Mouse (Mus musculus): ENCODE measurements at regions not wholly inside any gene's neighbourhood (a gene's known extent, or its start where the extent isn't known, plus 50 kb on each side); places are given as distances from the start of the nearest gene placed in this dataset.
A peak's percentile ranks its signal among the peaks of the same experiment; 100 is the strongest.

DNA sequence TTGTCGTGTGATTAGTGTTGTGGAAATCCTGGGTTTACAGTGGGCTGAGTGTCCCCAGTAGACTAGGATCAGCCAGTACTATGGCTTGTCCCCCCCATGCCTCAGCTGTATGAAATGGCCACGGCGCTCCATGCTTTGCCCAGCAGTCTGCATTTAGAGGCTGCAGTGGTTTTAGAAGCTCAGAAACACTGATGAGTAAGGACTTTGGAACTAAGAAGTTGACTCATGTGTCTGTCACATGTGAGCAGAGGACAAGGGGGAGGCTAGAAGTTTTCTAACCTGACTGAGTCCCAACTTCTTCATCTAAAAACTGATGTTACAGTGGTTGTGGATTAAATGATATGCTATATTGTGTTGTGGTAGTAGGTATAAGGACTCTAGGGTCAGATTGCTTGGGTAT, 371.5 kb downstream of the Bckdhb start:
- H3K9me3 ChIP-seq (replicated peaks; ENCODE audit: low read length): no peaks in the 10 kb centered on the region
- H3K4me3 ChIP-seq (replicated peaks in 1 of 3; ENCODE audit: low read depth in 2 of 3, low read length in 2 of 3, poor library complexity in 1 of 3): no peak overlapping the region
- no peak for TF ChIP-seq RCOR1 (conservative IDR thresholded peaks at IDR 0.05; ENCODE audit: low read depth, low read length)
- TF ChIP-seq JUN (IDR thresholded peaks at IDR 0.05; ENCODE audit: insufficient read depth, low read depth, low read length): no peak
- no peak for TF ChIP-seq POLR2AphosphoS2 (IDR thresholded peaks at IDR 0.05; ENCODE audit: low read depth, low read length)
- TF ChIP-seq MAX (IDR thresholded peaks at IDR 0.05; ENCODE audit: low read length): no peak
- TF ChIP-seq NRF1 (IDR thresholded peaks at IDR 0.05; ENCODE audit: low read depth, low read length): no peak
- no peak for TF ChIP-seq ZMIZ1 (IDR thresholded peaks at IDR 0.05; ENCODE audit: low read depth, low read length)
- TF ChIP-seq TCF12 (IDR thresholded peaks at IDR 0.05; ENCODE audit: low read depth, low read length): no peak
- no peak for TF ChIP-seq MXI1 (IDR thresholded peaks at IDR 0.05; ENCODE audit: low read depth, low read length)
- no peak for TF ChIP-seq TBP (conservative IDR thresholded peaks at IDR 0.05; ENCODE audit: low read depth, low read length)
- TF ChIP-seq HCFC1 (IDR thresholded peaks at IDR 0.05; ENCODE audit: low read depth, low read length): no peak
- no peak for TF ChIP-seq RAD21 (IDR thresholded peaks at IDR 0.05; ENCODE audit: low read depth, low read length)
- TF ChIP-seq ZC3H11A (IDR thresholded peaks at IDR 0.05; ENCODE audit: low read depth, low read length): no peak
- no peak for TF ChIP-seq IRF4 (IDR thresholded peaks at IDR 0.05; ENCODE audit: low read depth, low read length)
- TF ChIP-seq E2F4 (IDR thresholded peaks at IDR 0.05; ENCODE audit: insufficient replicate concordance, low read depth, low read length): no peak
- TF ChIP-seq GABPA (IDR thresholded peaks at IDR 0.05; ENCODE audit: insufficient replicate concordance, low read depth, low read length): no peak
- TF ChIP-seq KAT2A (IDR thresholded peaks at IDR 0.05; ENCODE audit: insufficient replicate concordance, low read length): no peak
- no peaks in the 10 kb centered on the region for H3K4me1 ChIP-seq (ENCODE audit: control insufficient read depth in 1 of 2, insufficient read depth in 2 of 2)
- H3K36me3 ChIP-seq (replicated peaks in 1 of 2; ENCODE audit: control insufficient read depth in 1 of 2, insufficient read depth in 1 of 2, low read length in 1 of 2): no peaks in the 10 kb centered on the region
- dilution Hi-C loops (cut with MboI; ENCODE audit: extremely low pct_ligation_motif_present, extremely low pct_unique_long_range_greater_than_20kb, low sequenced_read_pairs) (no loop called here), in situ Hi-C loops (cut with MboI; ENCODE audit: low pct_ligation_motif_present, low pct_unique_long_range_greater_than_20kb, low sequenced_read_pairs) (no loop called here)
- H3K9ac ChIP-seq (ENCODE audit: insufficient read depth, low read depth): no peak overlapping the region
- no peak overlapping the region for H3K27ac ChIP-seq (ENCODE audit: insufficient read depth, low read depth)
- DNase-seq (ENCODE audit: extremely low read depth): no peak
- H3K79me2 ChIP-seq (replicated peaks; ENCODE audit: control insufficient read depth, extremely low read depth, insufficient read depth, poor library complexity, severe bottlenecking): no peaks in the 10 kb centered on the region
- no peak overlapping the region for H3K4me2 ChIP-seq (ENCODE audit: insufficient read depth, low read depth, poor library complexity, severe bottlenecking)
- H3K27me3 ChIP-seq (replicated peaks): no peaks in the 10 kb centered on the region

DNA sequence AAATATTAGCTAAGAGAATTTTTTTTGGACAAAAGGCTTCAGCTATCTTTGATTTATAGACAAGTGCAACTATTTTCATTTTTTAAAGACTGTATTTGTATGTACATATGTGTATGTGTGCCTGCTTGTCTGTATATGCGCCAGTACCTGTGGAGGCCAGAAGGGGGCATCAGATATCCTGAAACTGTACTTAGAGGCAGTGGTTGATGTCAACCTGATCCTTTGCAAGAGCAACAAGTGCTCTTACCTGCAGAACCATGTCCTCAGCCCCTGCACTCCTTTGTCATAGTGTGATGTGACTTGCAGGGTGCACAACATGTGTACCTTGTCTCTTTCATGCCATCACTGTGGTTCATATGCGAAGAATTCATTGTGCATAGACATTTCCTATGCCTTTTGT, 379.5 kb downstream of the Bckdhb start:
- no peak overlapping the region for H3K27ac ChIP-seq (ENCODE audit: insufficient read depth, low read depth)
- in situ Hi-C loops (cut with MboI; ENCODE audit: low pct_ligation_motif_present, low pct_unique_long_range_greater_than_20kb, low sequenced_read_pairs): no loop called here
- H3K4me1 ChIP-seq (ENCODE audit: control insufficient read depth in 1 of 2, insufficient read depth in 2 of 2): no peaks in the 10 kb centered on the region
- H3K36me3 ChIP-seq (replicated peaks in 1 of 2; ENCODE audit: control insufficient read depth in 1 of 2, insufficient read depth in 1 of 2, low read length in 1 of 2): no peaks in the 10 kb centered on the region
- peak; percentile 27 for DNase-seq (ENCODE audit: extremely low read depth)
- H3K4me2 ChIP-seq (ENCODE audit: insufficient read depth, low read depth, poor library complexity, severe bottlenecking): no peak overlapping the region
- no peak overlapping the region for H3K9ac ChIP-seq (ENCODE audit: insufficient read depth, low read depth)
- TF ChIP-seq UBTF (IDR thresholded peaks at IDR 0.05; ENCODE audit: low read depth, low read length): no peak
- TF ChIP-seq CHD1 (IDR thresholded peaks at IDR 0.05; ENCODE audit: low read depth, low read length): no peak
- TF ChIP-seq BHLHE40 (IDR thresholded peaks at IDR 0.05; ENCODE audit: low read depth, low read length): no peak
- TF ChIP-seq ZC3H11A (IDR thresholded peaks at IDR 0.05; ENCODE audit: low read depth, low read length): no peak
- no peak for TF ChIP-seq POLR2A (IDR thresholded peaks at IDR 0.05; ENCODE audit: low read depth, low read length)
- peak in 1 of 2 experiments; percentile 51; a peak in 3 of 4 replicates for TF ChIP-seq CTCF (conservative IDR thresholded peaks at IDR 0.05 in 1 of 2, IDR thresholded peaks at IDR 0.05 in 1 of 2; ENCODE audit: low read depth in 2 of 2, low read length in 2 of 2)
- no peak for TF ChIP-seq SIN3A (IDR thresholded peaks at IDR 0.05; ENCODE audit: low read length)
- TF ChIP-seq RAD21 (IDR thresholded peaks at IDR 0.05; ENCODE audit: low read depth, low read length): peak; percentile 31
- no peak for TF ChIP-seq POLR2AphosphoS2 (IDR thresholded peaks at IDR 0.05; ENCODE audit: low read depth, low read length)
- TF ChIP-seq EP300 (IDR thresholded peaks at IDR 0.05; ENCODE audit: low read length): no peak
- no peak for TF ChIP-seq NELFE (IDR thresholded peaks at IDR 0.05; ENCODE audit: low read depth, low read length)
- TF ChIP-seq MAFK (IDR thresholded peaks at IDR 0.05; ENCODE audit: insufficient replicate concordance, low read length): no peak
- TF ChIP-seq TCF12 (IDR thresholded peaks at IDR 0.05; ENCODE audit: low read depth, low read length): no peak
- TF ChIP-seq ZNF384 (IDR thresholded peaks at IDR 0.05; ENCODE audit: low read depth, low read length): no peak
- TF ChIP-seq ELF1 (IDR thresholded peaks at IDR 0.05; ENCODE audit: low read depth, low read length): no peak
- peak; percentile 30 for TF ChIP-seq SMC3 (IDR thresholded peaks at IDR 0.05; ENCODE audit: low read depth, low read length)
- TF ChIP-seq HCFC1 (IDR thresholded peaks at IDR 0.05; ENCODE audit: low read depth, low read length): no peak
- TF ChIP-seq USF2 (conservative IDR thresholded peaks at IDR 0.05; ENCODE audit: low read depth, low read length): no peak
- TF ChIP-seq CHD2 (IDR thresholded peaks at IDR 0.05; ENCODE audit: low read length): no peak
- dilution Hi-C loops (cut with MboI; ENCODE audit: extremely low pct_ligation_motif_present, extremely low pct_unique_long_range_greater_than_20kb, low sequenced_read_pairs): no loop called here
- H3K79me2 ChIP-seq (replicated peaks; ENCODE audit: control insufficient read depth, extremely low read depth, insufficient read depth, poor library complexity, severe bottlenecking): no peaks in the 10 kb centered on the region
- H3K4me3 ChIP-seq (replicated peaks in 1 of 3; ENCODE audit: low read depth in 2 of 3, low read length in 2 of 3, poor library complexity in 1 of 3): no peak overlapping the region
- H3K27me3 ChIP-seq (replicated peaks): no peaks in the 10 kb centered on the region
- no peaks in the 10 kb centered on the region for H3K9me3 ChIP-seq (replicated peaks; ENCODE audit: low read length)

All from CH12.LX (cell line).